Mouse (Mus musculus) lung, adult 2 months (tissue): ENCODE results near the gene Scd1. TPM values are rescaled to one million over a fixed set of nuclear protein-coding genes. Genes with fewer than 3 reads are reported as not detected.
"Not testable (repeated sequence)": the region's sequence is repeated elsewhere in the genome, so short reads cannot be mapped to it uniquely, and the experiment has no call there.

Experiments used
- DNase-seq: peaks from one replicate; pipeline ENCODE4 v3.0.0; 2022
- H3K4me1 ChIP-seq: fragments of 200-500 bp; 2 replicates; pipeline ENCODE4 v1.6.1; 2011; ENCODE audit warnings: low read length; ENCODE audit not compliant: control insufficient read depth, insufficient read depth
- H3K4me3 ChIP-seq: fragments of 200-500 bp; replicated peaks from 2 replicates; pipeline ENCODE3; 2011; ENCODE audit warnings: low read depth, mild to moderate bottlenecking, control low read depth, low read length; ENCODE audit errors: extremely low read depth
- CTCF ChIP-seq: fragments of 200-500 bp; IDR thresholded peaks from 2 replicates; pipeline ENCODE4 v1.5.1; 2011; ENCODE audit warnings: mild to moderate bottlenecking, low read length, control low read depth; ENCODE audit not compliant: insufficient read depth
- POLR2A ChIP-seq: fragments of 200-500 bp; IDR thresholded peaks from 2 replicates; pipeline ENCODE4 v1.6.1; 2011; ENCODE audit warnings: low read depth, mild to moderate bottlenecking, control low read depth, low read length, borderline replicate concordance; ENCODE audit errors: extremely low read depth
- WGBS: fragments of 180-500 bp; shearing (Covaris S2); methylation state at CpG from one replicate; pipeline ENCODE4 v1.1.7; 2018; 5-methylcytosine and 5-hydroxymethylcytosine counted together
- polyA plus RNA-seq: library from polyadenylated mRNA; depleted of rRNA; stranded (reverse); fragments of >200 nt; gene quantifications from 2 replicates; pipeline ENCODE4 v1.2.3, GENCODE M21; 2012; rRNA removed

Scd1 gene
- polyA plus RNA-seq, 1 experiment = 3,425 TPM

DNA sequence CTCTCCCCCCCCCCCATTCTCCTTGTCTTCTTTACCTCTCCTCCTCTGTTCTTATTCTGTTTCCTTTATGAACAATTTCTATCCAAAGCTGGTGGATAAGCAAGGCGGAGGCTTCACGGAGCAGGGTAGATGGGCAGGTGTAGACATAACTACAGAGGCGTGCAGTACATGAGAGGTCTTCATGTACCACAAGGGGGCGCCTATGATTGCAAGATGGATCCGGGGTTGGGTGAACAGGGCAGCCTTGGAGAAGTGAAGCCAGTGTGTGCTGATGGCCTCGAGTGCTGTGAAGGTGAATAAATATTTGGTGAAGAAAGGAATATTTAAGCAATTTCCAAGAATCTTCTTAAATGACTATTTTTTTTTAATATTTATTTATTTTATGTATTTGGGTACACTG is 34.7 kb downstream of the Scd1 start:
- Histone ChIP-seq H3K4me3 (no peak overlapping the region), H3K4me1 (peaks cover 4% of the 10 kb centered on the region; the same call in 1 of the 2 replicates)
- DNase-seq = peak; percentile 63
- 12% methylated on average over 6 of the region's 6 CpGs for WGBS
- no peak for TF ChIP-seq POLR2A
- TF ChIP-seq CTCF = peak; percentile 81

DNA sequence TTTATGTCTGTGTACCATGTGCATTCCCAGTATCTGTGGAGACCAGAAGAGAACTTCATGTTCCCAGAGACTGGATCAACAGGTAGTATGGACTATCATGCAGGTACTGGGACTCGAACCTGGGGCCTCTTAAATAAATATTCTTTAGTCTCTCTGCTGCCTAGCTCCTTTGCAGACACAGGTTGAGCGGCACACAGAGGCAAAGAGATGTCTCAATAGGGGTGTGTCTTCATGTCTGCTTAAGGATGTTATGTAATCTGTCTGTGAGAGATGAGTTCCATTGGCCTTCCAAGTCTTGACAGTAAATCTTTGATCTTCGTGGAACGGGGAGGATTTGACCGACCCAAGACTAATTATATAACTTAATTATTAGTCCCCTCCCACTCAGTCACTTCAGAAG is 37.4 kb downstream of the Scd1 start:
- WGBS = 63% methylated on average over 5 of the region's 5 CpGs
- Histone ChIP-seq H3K4me1 (no peaks in the 10 kb centered on the region), H3K4me3 (no peak overlapping the region)
- TF ChIP-seq POLR2A (no peak), CTCF (no peak)
- no peak for DNase-seq

DNA sequence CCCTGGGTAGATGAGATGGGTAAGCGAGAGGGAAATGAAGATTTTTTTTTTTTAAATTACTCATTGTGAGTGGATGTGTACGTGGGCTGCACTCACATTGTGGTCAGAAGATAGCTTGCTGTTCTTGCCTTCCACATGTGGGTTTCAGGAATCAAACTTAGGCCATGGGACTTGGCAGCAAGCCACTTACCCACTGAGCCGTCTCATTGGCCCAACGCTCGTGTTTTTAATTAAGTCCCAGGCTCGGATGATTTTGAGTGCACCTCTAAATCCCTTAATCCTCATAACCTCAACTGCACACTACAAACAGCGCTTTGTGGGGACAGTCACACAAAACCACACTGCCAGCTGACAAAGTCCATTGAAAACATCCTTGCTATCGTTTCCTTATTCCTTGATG is 38.3 kb downstream of the Scd1 start:
- 70% methylated on average over 8 of the region's 8 CpGs for WGBS
- no peak overlapping the region for H3K4me3 ChIP-seq
- H3K4me1 ChIP-seq = no peaks in the 10 kb centered on the region
- DNase-seq = no peak
- TF ChIP-seq CTCF = no peak
- TF ChIP-seq POLR2A = no peak

DNA sequence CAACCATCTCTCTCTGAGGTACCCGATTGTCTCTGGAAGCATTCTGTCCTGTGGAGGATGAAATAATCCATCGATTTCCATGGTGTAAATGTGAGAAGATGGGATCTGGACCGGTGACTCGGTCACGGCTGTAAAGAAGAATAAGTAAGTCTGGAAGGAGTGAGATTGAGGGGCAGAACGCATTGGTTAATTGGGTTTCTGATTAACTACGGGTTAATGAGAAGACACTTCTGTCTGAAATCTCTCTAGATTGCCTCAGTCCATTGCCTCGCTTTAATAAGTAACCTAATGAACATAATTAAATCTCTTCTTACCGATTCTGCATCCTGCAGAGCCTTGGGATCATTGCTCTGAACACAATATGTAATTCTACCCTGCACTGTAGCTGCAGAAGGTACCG is 40.6 kb downstream of the Scd1 start:
- 84% methylated on average over 10 of the region's 10 CpGs for WGBS
- not testable (repeated sequence) for DNase-seq

DNA sequence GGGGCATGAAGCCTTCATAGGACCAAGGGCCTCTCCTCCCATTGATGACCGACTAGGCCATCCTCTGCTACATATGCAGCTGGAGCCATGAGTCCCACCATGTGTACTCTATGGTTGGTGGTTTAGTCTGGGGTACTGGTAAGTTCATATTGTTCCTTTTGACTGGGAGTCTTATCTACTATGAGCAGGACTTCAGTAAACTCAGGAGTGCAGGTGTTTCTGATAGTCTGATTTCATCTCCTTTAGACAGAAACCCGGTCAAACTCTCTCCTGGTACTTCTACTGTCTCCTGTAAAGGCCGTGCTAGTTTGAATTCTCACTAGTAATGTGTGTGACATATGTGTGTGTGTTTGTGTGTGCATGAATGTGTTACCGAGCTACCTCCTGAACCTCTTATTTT is 41.9 kb downstream of the Scd1 start:
- DNase-seq = no peak
- no peak for TF ChIP-seq CTCF
- TF ChIP-seq POLR2A = no peak
- Histone ChIP-seq H3K4me3 (no peak overlapping the region), H3K4me1 (no peaks in the 10 kb centered on the region)
- WGBS = 84% methylated on average over 4 of the region's 4 CpGs

More for the DNA sequence above, 40.6 kb downstream of the Scd1 start:
- H3K4me1 ChIP-seq, H3K4me3 ChIP-seq: not testable (repeated sequence)

DNA sequence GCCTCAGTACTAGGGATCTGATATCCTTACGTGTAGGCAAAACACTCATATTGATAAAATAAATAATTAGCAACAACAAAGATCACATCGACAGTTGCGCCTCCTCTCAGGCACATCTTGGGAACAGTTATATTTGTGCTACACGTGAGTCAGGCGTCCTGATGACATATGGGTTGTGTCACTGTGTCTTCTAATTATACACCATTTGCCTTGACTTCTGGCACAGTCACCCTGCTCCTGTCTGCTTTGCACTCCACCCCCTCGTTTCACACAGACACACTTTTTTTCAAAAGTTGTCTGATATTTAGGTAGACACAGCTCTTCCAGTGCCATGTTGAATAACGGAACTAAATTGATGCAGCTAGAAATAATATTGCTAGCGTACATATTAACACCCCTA is 43.6 kb downstream of the Scd1 start:
- H3K4me3 ChIP-seq = no peak overlapping the region
- TF ChIP-seq CTCF = no peak
- TF ChIP-seq POLR2A = no peak
- no peak for DNase-seq
- no peaks in the 10 kb centered on the region for H3K4me1 ChIP-seq
- WGBS = 61% methylated on average over 8 of the region's 8 CpGs

DNA sequence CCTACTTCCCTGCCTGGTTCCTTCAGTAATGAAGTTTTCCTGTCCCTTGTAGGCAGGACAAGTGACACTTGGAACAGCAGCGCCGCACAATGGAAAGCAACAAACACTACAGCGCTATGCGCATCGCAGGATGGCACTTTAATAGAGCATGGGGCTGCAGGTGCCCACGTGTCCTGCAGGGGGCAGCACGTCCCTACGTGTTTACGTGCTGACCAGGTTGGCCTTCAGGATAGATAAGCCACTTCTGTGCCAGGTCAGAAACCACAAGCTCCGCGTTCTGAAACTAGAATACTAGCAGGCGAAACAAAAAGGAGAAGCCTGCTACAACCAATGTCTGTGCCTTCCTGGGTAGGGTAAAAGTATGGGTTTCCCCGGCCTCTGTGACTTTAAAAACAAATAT is 44.1 kb downstream of the Scd1 start:
- WGBS = 21% methylated on average over 13 of the region's 13 CpGs
- peak; percentile 67 for DNase-seq
- Histone ChIP-seq H3K4me1 (no peaks in the 10 kb centered on the region), H3K4me3 (no peak overlapping the region)
- TF ChIP-seq POLR2A (no peak), CTCF (peak; percentile 95)

DNA sequence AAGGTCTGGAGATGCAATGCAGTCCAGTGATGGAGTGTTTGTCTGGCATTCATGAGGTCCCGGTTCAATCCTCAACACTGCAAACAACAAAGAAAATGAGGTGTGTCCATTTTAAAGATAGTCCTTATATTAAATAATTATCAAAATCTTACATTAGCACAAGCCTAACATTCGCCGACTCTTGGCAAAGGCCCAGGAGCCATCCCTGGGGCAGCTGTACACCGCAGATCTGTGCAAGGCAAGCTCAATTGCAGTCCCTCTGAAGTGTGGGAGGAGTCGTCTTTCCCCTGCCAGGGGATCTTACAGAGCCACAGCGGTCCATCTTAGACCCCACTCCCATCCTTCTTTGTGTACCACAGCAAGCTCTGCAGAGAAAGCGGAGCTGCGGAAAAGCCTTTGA is 49.0 kb downstream of the Scd1 start:
- no peak overlapping the region for H3K4me3 ChIP-seq
- TF ChIP-seq CTCF (no peak), POLR2A (no peak)
- no peak for DNase-seq
- no peaks in the 10 kb centered on the region for H3K4me1 ChIP-seq
- 57% methylated on average over 8 of the region's 8 CpGs for WGBS

DNA sequence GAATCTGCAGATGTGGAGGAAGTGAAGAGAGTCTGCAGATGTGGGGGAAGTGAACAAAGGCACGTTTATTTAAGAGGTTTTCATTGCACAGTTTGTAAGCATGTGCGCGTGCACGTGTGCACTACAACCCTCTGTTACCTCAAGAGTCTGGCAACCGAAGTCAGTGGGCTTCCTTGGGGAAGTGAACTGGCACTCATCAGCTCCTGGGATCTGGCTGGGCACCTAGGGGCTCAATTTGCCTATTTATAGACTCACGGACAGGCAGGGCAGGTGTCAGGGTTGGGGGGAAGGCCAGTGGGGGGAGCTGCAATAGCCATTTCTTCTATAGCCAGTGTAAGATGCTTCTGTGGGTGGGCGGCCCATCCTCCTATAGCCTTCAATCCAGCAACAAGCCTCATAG is 55.9 kb downstream of the Scd1 start:
- 80% methylated on average over 7 of the region's 7 CpGs for WGBS
- no peaks in the 10 kb centered on the region for H3K4me1 ChIP-seq
- DNase-seq = no peak
- TF ChIP-seq CTCF = no peak
- TF ChIP-seq POLR2A = no peak
- H3K4me3 ChIP-seq = no peak overlapping the region

DNA sequence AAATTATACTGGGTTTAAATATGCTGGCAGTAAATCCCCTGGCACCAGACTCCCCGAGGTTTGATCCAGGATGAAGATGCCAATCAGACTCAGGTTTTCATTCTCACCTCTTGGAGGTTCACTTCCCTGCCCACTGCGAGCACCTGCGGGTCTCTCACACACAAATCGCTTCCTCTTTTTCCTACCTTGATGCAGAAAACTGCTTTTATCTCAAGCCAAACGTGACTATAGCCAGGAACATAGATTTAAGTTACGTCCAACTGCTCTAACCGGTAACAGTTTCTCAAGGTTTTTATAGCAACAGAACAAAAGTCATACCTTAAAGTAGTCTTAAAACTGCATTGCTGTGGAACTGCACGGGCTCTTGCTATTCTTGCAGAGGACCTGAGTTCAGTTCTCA is 58.0 kb downstream of the Scd1 start:
- no peak overlapping the region for H3K4me3 ChIP-seq
- TF ChIP-seq CTCF = no peak
- no peak for TF ChIP-seq POLR2A
- 84% methylated on average over 8 of the region's 8 CpGs for WGBS

More for the DNA sequence above, 58.0 kb downstream of the Scd1 start:
- H3K4me1 ChIP-seq = no peaks in the 10 kb centered on the region
- no peak for DNase-seq

Other genes with a start within 250 kb of the Scd1 start
- gene Pkd2l1, start 215.4 kb downstream of the Scd1 start, polyA plus RNA-seq = 0.03 and 0.06 TPM in 2 replicates
- 0.14 TPM in 1 of 2 replicates, not detected in the other for gene Scd3, start 204.6 kb downstream of the Scd1 start, polyA plus RNA-seq
- gene Scd2, start 114.2 kb downstream of the Scd1 start, polyA plus RNA-seq = 289 and 384 TPM in 2 replicates
- gene Scd4, start 74.8 kb downstream of the Scd1 start, polyA plus RNA-seq = 0.46 and 0.97 TPM in 2 replicates
- not detected in 2 replicates for gene Wnt8b, start 85.6 kb upstream of the Scd1 start, polyA plus RNA-seq
- 3.6 TPM in 2 replicates for gene Sec31b, start 138.0 kb upstream of the Scd1 start, polyA plus RNA-seq
- not detected in 2 replicates for gene Gm20538, start 145.0 kb upstream of the Scd1 start, polyA plus RNA-seq
- gene Ndufb8, start 147.6 kb upstream of the Scd1 start, polyA plus RNA-seq = 251 and 363 TPM in 2 replicates
- gene Hif1an, start 155.0 kb upstream of the Scd1 start, polyA plus RNA-seq = 15.2 and 27.0 TPM in 2 replicates